In the genomic region with DNA sequence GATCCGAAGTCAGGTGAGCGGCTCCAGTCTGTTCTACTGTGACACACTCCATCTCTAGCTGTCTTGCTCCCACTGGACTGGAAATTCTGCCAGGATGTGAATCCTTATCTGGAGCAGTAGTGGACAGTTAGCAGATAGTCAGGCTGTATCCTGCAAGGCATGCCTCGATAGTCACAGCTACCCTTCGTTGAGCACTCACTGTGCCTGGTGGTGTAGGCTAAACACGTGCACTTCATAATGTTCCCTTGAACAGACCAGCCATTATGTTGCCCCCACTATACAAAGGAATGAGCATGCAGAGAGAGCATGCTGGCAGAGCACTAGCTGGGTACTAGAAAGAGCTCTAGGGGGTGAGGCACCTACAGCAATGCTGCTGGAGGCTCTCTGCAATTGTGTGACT, we compare ENCODE assay signal across 34 mouse cellular contexts. TPM values are rescaled to one million over a fixed set of nuclear protein-coding genes. Genes with fewer than 3 reads are reported as not detected.
A peak's percentile ranks its signal among the peaks of the same experiment; 100 is the strongest.
DNase-seq lines count a peak whose midpoint lies in the region; ATAC-seq and TF ChIP-seq lines count a peak whose summit lies in the region.
"Had no signal": no experiment of that assay in that cellular context is flagged by ENCODE, and none has a peak within 500 bp of the region (broad histone marks: within the 10 kb centered on the region; RNA-seq: fewer than 3 reads in every experiment).

No protein-coding gene starts in this region.

- WGBS in hindbrain, embryonic 13.5 days: 63% methylated on average over 5 of the region's 5 CpGs
- WGBS in hindbrain, embryonic 11.5 days: 74% methylated on average over 5 of the region's 5 CpGs
- 43% methylated on average over 5 of the region's 5 CpGs for WGBS in kidney, embryonic 15.5 days

- no peaks in the 10 kb centered on the region for H3K9me3 ChIP-seq in hindbrain, embryonic 13.5 days
- H3K9me3 ChIP-seq in hindbrain, embryonic 11.5 days (ENCODE audit: control insufficient read depth, low read length): no peaks in the 10 kb centered on the region
- no peaks in the 10 kb centered on the region for H3K9me3 ChIP-seq in kidney, embryonic 15.5 days (replicated peaks)
- H3K9me3 ChIP-seq: embryonic facial prominence, embryonic 15.5 days; heart, embryonic 12.5 days; intestine, embryonic 15.5 days; liver, embryonic 12.5 days; midbrain, embryonic 12.5 days; neural tube, embryonic 13.5 days had no signal

- H3K4me2 ChIP-seq in hindbrain, embryonic 13.5 days: no peak overlapping the region
- no peak overlapping the region for H3K4me2 ChIP-seq in hindbrain, embryonic 11.5 days (replicated peaks; ENCODE audit: low read depth, low read length)
- H3K4me2 ChIP-seq in kidney, embryonic 15.5 days: no peak overlapping the region
- H3K4me2 ChIP-seq: embryonic facial prominence, embryonic 15.5 days; heart, embryonic 12.5 days; intestine, embryonic 15.5 days; liver, embryonic 12.5 days; midbrain, embryonic 12.5 days; neural tube, embryonic 13.5 days had no signal

- DNase-seq in hindbrain, embryonic 11.5 days (ENCODE audit: low spot score): no peak
- DNase-seq in kidney, postnatal 4 days: no peak
- peak; percentile 19 for DNase-seq in brain, embryonic 14.5 days (ENCODE audit: low read depth)
- DNase-seq in layer of hippocampus, adult 8-10 months (ENCODE audit: low spot score in 2 of 2): no peak
- DNase-seq: adrenal gland, postnatal 25 days; B cell, adult 2 months; cerebellum, adult 18-20 months; cerebellum, postnatal 10 days; gastrocnemius, adult 2 months; heart, adult 2 months; kidney, adult 8-10 months; kidney, postnatal 36 days; layer of hippocampus, postnatal 36 days; left cerebral cortex, postnatal 4 days; liver, postnatal 0 days; lung, postnatal 36 days; thymus, postnatal 4 days had no signal

- peaks cover 6% of the 10 kb centered on the region for H3K36me3 ChIP-seq in hindbrain, embryonic 13.5 days
- no peaks in the 10 kb centered on the region for H3K36me3 ChIP-seq in hindbrain, embryonic 11.5 days (ENCODE audit: control insufficient read depth, insufficient read depth, low read length)
- H3K36me3 ChIP-seq in kidney, embryonic 15.5 days: peaks cover 5% of the 10 kb centered on the region
- H3K36me3 ChIP-seq: embryonic facial prominence, embryonic 15.5 days; heart, embryonic 12.5 days; intestine, embryonic 15.5 days; liver, embryonic 12.5 days had no signal

- no peaks in the 10 kb centered on the region for H3K27me3 ChIP-seq in hindbrain, embryonic 13.5 days
- H3K27me3 ChIP-seq in hindbrain, embryonic 11.5 days (ENCODE audit: control insufficient read depth, insufficient read depth, low read length): no peaks in the 10 kb centered on the region
- no peaks in the 10 kb centered on the region for H3K27me3 ChIP-seq in kidney, embryonic 15.5 days
- H3K27me3 ChIP-seq: embryonic facial prominence, embryonic 15.5 days; intestine, embryonic 15.5 days; midbrain, embryonic 12.5 days; neural tube, embryonic 13.5 days had no signal

- no peak for TF ChIP-seq CTCF in brain, embryonic 14.5 days (IDR thresholded peaks at IDR 0.05; ENCODE audit: borderline replicate concordance, extremely low read depth, insufficient read depth, insufficient read length)

- no peak overlapping the region for H3K4me3 ChIP-seq in hindbrain, embryonic 13.5 days
- H3K4me3 ChIP-seq in hindbrain, embryonic 11.5 days (ENCODE audit: low read depth, low read length): no peak overlapping the region
- H3K4me3 ChIP-seq in kidney, embryonic 15.5 days (replicated peaks): no peak overlapping the region
- H3K4me3 ChIP-seq: embryonic facial prominence, embryonic 15.5 days; gastrocnemius, adult 2 months; heart, adult 2 months; heart, embryonic 12.5 days; intestine, embryonic 15.5 days; liver, embryonic 12.5 days; midbrain, embryonic 12.5 days; neural tube, embryonic 13.5 days had no signal

- H3K9ac ChIP-seq in hindbrain, embryonic 13.5 days: no peak overlapping the region
- no peak overlapping the region for H3K9ac ChIP-seq in hindbrain, embryonic 11.5 days (ENCODE audit: low read depth, low read length)
- H3K9ac ChIP-seq in kidney, embryonic 15.5 days: no peak overlapping the region
- H3K9ac ChIP-seq: embryonic facial prominence, embryonic 15.5 days; heart, embryonic 12.5 days; intestine, embryonic 15.5 days; liver, embryonic 12.5 days; liver, postnatal 0 days; midbrain, embryonic 12.5 days; neural tube, embryonic 13.5 days had no signal

- no peak for TF ChIP-seq POLR2A in brain, embryonic 14.5 days (IDR thresholded peaks at IDR 0.05; ENCODE audit: borderline replicate concordance, extremely low read depth, insufficient read depth, insufficient read length, poor library complexity, severe bottlenecking)

- peaks cover 11% of the 10 kb centered on the region for H3K4me1 ChIP-seq in hindbrain, embryonic 13.5 days (replicated peaks)
- no peaks in the 10 kb centered on the region for H3K4me1 ChIP-seq in hindbrain, embryonic 11.5 days (replicated peaks; ENCODE audit: control insufficient read depth, insufficient read depth, low read length)
- peaks cover 4% of the 10 kb centered on the region; the same call in 1 of the 2 replicates for H3K4me1 ChIP-seq in kidney, embryonic 15.5 days
- H3K4me1 ChIP-seq: embryonic facial prominence, embryonic 15.5 days; intestine, embryonic 15.5 days; liver, embryonic 12.5 days had no signal

- 0 out of 2 replicates have a peak, but pooled peaks have one; percentile 21 for ATAC-seq in hindbrain, embryonic 13.5 days (ENCODE audit: low FRiP score)
- no peak for ATAC-seq in hindbrain, embryonic 11.5 days (ENCODE audit: low FRiP score)
- peak; percentile 55; the same call in 1 of the 2 replicates for ATAC-seq in kidney, embryonic 15.5 days (replicated peaks; ENCODE audit: low FRiP score)
- ATAC-seq in erythroblast, adult 5-6 weeks (replicated peaks; ENCODE audit: low FRiP score, poor library complexity, severe bottlenecking): peak; percentile 43; the same call in 1 of the 2 replicates
- ATAC-seq: intestine, embryonic 15.5 days; liver, embryonic 12.5 days; liver, postnatal 0 days had no signal

- no peak overlapping the region for H3K27ac ChIP-seq in hindbrain, embryonic 13.5 days
- H3K27ac ChIP-seq in hindbrain, embryonic 11.5 days (ENCODE audit: low read depth, low read length): no peak overlapping the region
- H3K27ac ChIP-seq in kidney, embryonic 15.5 days: no peak overlapping the region
- H3K27ac ChIP-seq: embryonic facial prominence, embryonic 15.5 days; gastrocnemius, adult 2 months; heart, adult 2 months; intestine, embryonic 15.5 days; liver, embryonic 12.5 days; midbrain, embryonic 12.5 days; neural tube, embryonic 13.5 days had no signal

RNA-seq across cellular contexts. Expression of a gene that starts 43.2 kb away (rescaled TPM):
- 0.22 TPM in 2 replicates for polyA plus RNA-seq in hindbrain, embryonic 13.5 days (2015; fragmentation: Nextera tagmentation; extraction: Ambion mirVana)
- polyA plus RNA-seq in hindbrain, embryonic 11.5 days (2014; fragmentation: Nextera tagmentation; extraction: Ambion mirVana): 0.20 TPM in 1 of 2 replicates, not detected in the other
- 0.33 and 0.49 TPM in 2 replicates for polyA plus RNA-seq in kidney, embryonic 15.5 days (2015; fragmentation: Nextera tagmentation; extraction: Ambion mirVana)
- 0.59 and 0.75 TPM in 2 replicates for polyA plus RNA-seq in brain, embryonic 14.5 days (2012; rRNA removed)
- 0.19 TPM in 1 of 2 replicates, not detected in the other for total RNA-seq in erythroblast, adult 5-6 weeks (2015; ENCODE audit: low replicate concordance)
- 0.28 TPM in 1 of 2 replicates, not detected in the other for total RNA-seq in erythroblast, adult 5-6 weeks (2017; ENCODE audit: low replicate concordance)
- under 1 TPM in 3 of 4 experiments, not detected in 1; 0.18 to 0.40 (median 0.27) TPM for total RNA-seq in layer of hippocampus, adult 8-10 months (2022)
- total RNA-seq: adrenal gland, postnatal 25 days; common myeloid progenitor, adult 5-6 weeks; gastrocnemius, adult 2 months; gastrocnemius, postnatal 4 days; heart, adult 2 months; hematopoietic stem cell, adult 5-6 weeks; megakaryocyte, adult 5-6 weeks had no signal
- polyA plus RNA-seq: heart, adult 2 months had no signal

RNA-seq across cellular contexts. Expression of a gene that starts 45.3 kb away (rescaled TPM):
- 25.4 and 27.1 TPM in 2 replicates for polyA plus RNA-seq in hindbrain, embryonic 13.5 days (2015; fragmentation: Nextera tagmentation; extraction: Ambion mirVana)
- 24.4 and 26.6 TPM in 2 replicates for polyA plus RNA-seq in hindbrain, embryonic 11.5 days (2014; fragmentation: Nextera tagmentation; extraction: Ambion mirVana)
- 17.8 and 18.7 TPM in 2 replicates for polyA plus RNA-seq in kidney, embryonic 15.5 days (2015; fragmentation: Nextera tagmentation; extraction: Ambion mirVana)
- 19.5 and 20.4 TPM in 2 replicates for polyA plus RNA-seq in brain, embryonic 14.5 days (2012; rRNA removed)
- total RNA-seq in erythroblast, adult 5-6 weeks (2015; ENCODE audit: low replicate concordance): 3.5 and 5.0 TPM in 2 replicates
- total RNA-seq in erythroblast, adult 5-6 weeks (2017; ENCODE audit: low replicate concordance): 2.0 and 3.2 TPM in 2 replicates
- 10 to 100 TPM; 24.4 to 27.4 (median 26.6) TPM for total RNA-seq in layer of hippocampus, adult 8-10 months (2022)

RNA-seq across cellular contexts. Expression of a gene that starts 54.3 kb away (rescaled TPM):
- 0.21 and 0.40 TPM in 2 replicates for polyA plus RNA-seq in hindbrain, embryonic 13.5 days (2015; fragmentation: Nextera tagmentation; extraction: Ambion mirVana)
- 0.13 and 0.28 TPM in 2 replicates for polyA plus RNA-seq in hindbrain, embryonic 11.5 days (2014; fragmentation: Nextera tagmentation; extraction: Ambion mirVana)
- not detected in 2 replicates for polyA plus RNA-seq in kidney, embryonic 15.5 days (2015; fragmentation: Nextera tagmentation; extraction: Ambion mirVana)
- polyA plus RNA-seq in brain, embryonic 14.5 days (2012; rRNA removed): 0.33 and 0.59 TPM in 2 replicates
- not detected in 2 replicates for total RNA-seq in erythroblast, adult 5-6 weeks (2015; ENCODE audit: low replicate concordance)
- total RNA-seq in erythroblast, adult 5-6 weeks (2017; ENCODE audit: low replicate concordance): not detected in 2 replicates
- under 1 TPM in 2 of 4 experiments, not detected in 2; 0.19 to 0.26 TPM for total RNA-seq in layer of hippocampus, adult 8-10 months (2022)
- total RNA-seq: adrenal gland, adult 18-20 months; adrenal gland, postnatal 25 days; common myeloid progenitor, adult 5-6 weeks; gastrocnemius, adult 2 months; heart, adult 2 months; hematopoietic stem cell, adult 5-6 weeks; layer of hippocampus, postnatal 36 days; megakaryocyte, adult 5-6 weeks had no signal
- polyA plus RNA-seq: heart, embryonic 12.5 days; heart, postnatal 0 days; liver, embryonic 12.5 days; liver, postnatal 0 days; lung, embryonic 16.5 days; midbrain, embryonic 12.5 days; stomach, embryonic 14.5 days had no signal
